Mouse (Mus musculus): ENCODE measurements around the gene Myo1e.

Gene Myo1e

DNA sequence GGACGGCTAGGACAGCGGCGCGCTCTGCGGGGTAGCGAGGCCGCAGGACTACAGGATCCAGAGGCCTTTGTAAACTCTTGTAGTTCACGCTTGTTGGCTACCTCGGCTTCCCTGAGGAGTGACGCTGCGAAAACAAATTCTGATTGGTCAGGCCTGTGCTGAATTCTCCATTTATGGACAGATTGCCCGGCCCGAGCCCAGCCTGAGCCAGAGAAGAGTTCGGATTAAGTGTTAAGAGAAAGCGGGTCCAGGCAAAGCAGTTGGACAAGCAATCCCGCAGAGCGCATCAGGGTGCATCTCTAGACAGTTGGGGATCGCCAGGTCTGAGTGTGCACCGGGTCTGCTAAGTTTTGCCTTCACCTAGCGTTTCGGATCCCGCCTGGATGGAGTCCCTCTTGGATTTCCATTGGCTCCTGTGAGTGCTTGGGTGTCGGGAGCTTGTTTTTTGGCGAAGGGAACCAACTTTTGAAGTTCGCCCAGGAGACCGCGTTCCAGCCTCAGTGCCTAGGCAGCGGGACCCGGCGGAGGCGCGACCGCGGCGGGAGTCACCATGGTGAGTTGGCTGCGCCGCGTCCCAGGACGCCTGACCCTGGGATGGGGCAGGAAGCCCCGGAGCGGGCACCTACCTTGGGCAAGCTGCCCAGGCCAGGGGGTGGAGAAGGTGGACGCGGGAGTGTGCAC is at the start of gene Myo1e:
TSS of gene Myo1e (plus strand) at position 200 of the 681 bp plus-strand sequence.
- DNase-seq (ENCODE audit: low spot score in 2 of 2) = peak; percentile 90 to 92

DNA sequence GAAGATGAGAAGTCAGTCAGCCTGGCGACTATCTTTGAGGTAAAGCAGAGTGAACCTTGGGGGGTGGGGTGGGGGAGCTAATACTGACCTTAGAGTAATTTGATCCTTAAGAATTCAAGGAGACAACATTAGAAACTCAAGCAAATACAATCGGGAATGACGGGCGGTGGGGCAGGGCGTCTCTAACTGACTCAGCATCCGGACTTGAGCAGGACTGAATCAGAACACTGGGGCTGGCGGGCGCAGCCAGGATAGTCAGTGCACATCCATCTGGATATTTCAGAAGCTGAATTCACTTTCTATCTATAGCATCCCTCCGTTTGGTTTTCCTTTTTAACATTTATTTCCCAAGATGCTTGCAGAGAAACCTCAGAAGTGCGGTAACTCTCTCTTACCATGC is 47.1 kb upstream of the Myo1e start:
- peak; percentile 53 to 66 for DNase-seq (ENCODE audit: low spot score in 2 of 2)

DNA sequence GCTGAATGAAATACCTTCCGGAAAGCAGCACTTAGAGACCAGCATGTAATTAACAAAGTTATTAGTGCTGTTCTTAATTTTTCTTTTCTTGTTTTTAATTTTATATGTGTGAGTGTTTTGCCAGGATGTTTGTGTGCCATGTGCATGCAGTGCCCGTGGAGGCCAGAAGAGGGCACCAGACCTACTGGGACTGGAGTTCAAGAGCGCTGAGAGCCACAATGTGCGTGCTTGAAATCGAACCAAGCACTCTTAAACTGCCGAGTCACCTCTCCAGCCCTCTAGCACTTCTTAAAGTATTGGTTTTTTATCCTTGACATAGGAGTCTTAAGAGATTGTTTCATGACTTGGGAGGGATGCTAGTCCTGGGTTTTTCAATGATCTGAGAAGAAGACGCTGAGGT is 38.2 kb upstream of the Myo1e start:
- DNase-seq (ENCODE audit: low spot score in 2 of 2) = no peak

DNA sequence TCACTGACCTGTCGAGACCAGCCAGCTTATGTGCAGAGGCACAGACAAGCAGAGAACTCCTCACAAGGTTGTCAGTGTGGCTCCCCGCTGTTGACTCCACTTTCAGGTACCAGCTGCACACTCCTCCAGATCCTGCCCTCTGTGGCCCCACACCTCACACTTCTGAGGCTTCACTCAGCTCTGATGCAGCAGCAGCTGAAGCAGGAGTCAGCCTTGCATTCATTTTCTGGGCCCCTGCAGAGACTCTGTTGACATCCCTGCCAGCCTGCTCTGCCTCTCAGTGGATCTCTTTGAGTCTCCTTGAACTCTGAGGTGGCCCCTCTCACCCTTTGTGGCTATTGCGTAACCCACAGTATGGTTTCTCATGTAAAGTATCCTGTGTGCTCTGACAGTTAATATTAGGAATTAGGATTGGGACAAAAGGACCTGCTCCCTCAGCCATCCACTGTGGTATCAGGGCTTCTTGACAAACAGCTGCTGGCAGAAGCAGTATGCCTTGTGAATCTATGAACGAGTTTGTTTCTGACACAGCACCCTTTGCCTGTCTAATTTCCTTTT is 32.8 kb upstream of the Myo1e start:
- DNase-seq (ENCODE audit: low spot score in 2 of 2) = no peak

DNA sequence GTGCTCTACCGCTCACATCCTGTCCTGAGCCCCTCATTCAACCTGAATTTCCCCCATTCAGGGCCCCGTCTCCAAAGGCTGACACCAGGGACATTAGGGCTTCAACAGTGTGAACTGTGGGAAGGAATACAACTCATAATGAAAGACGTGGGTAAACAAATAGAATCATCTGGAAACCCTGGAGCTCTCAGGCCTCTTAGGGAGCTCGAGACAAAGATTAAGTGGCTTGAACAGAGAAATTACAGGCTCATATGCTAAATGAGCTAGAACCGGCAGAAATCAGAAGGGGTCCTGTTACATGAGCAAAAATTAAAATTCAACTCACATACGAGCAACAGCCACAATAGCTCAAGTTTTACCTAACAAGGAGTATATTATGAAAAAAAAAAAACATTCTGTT is 32.3 kb upstream of the Myo1e start:
- no peak for DNase-seq (ENCODE audit: low spot score in 2 of 2)

DNA sequence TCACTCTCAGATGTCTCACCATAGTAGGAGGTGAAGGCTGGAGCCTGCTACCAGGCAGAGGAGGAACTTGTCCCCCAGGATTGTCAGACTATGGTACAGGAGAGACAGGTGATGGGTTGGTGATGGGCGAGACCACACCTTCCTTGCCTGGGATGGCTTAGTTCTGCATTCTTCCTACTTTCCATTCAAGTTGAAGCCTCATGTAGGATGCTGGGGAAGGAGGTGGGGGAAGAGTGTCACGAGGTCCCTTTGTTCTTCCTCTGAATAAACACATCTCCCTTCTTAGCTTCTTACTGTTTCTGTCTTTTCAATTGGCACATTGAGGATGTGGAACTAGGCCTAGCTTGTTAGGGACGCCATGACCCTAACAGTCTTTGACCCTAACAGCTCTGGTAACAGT is 30.9 kb upstream of the Myo1e start:
- no peak for DNase-seq (ENCODE audit: low spot score in 2 of 2)

DNA sequence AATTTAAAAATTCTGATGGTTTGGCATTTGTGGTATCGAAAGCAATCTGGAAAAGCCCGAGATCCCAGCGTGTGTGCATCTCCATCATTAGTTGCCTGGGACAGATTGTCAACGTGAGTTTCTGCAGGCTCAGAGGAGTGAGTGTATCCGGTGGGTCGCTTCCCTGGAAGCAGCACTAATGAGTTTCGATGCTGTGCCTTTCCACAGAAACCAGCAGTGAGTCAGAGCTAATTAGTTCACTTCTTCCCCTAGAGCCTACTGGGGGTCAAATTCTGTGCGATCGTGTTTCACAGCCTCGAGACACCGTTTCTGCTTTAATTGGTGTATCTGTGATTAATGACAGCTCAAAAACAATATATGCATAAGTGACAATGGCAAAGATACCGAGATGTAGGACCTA is 25.4 kb upstream of the Myo1e start:
- no peak for DNase-seq (ENCODE audit: low spot score in 2 of 2)

DNA sequence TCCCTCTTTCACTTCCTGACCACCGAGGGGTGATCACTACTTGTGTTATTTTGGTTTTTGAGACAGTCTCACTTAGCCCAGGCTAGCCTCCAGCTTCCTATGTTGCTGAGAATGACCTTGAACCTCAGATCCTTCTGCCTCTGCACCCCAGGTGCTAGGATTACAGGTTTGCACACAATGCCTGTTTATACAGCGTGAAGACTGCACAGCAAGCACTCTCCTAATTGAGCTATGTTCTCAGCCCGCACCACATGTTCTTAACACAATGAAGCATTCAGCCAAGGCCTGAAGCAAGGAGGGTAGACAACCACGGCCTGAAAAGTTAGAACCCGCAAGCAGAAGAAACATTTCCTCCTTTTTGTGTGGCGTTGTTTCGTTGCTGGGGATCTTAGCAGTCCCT is 24.5 kb upstream of the Myo1e start:
- DNase-seq (ENCODE audit: low spot score in 2 of 2) = no peak

DNA sequence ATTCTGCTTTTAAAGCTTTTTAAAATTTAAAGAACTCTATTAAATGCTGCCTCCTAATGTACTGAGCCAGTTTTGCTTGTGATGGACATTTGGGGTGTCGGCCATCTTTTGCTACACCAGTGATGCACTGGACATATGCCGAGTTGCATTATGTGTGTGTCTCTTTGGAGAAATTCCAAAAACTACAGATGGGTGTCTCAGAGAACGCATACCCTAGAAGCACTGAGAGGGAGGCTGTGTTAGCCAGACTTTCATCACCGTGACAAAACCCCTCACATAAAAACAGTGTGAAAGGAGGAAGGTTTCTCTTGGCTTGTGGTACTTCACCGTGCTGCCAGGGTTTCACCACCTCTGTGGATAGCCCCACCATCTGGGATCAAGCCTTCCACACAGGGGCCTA is 14.8 kb upstream of the Myo1e start:
- DNase-seq (ENCODE audit: low spot score in 2 of 2) = no peak

DNA sequence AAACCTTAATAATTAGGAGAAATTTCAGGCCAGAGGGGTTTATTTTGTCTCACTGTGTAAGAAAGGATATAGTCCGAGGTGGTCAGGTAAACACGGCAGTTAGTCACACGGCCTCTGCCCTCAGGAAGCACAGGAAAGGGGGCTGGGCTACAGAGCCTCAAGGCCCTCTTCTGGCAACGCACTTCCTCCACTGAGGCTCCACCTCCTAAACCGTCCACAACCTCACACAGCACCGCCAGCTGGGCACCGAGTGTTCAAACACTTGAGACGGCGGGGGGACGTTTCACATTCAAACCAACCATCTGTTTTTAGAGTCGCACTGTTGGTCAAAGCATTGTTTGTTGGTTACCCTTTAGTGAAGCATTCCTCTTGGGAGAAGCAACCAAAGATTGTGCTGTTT is 12.5 kb upstream of the Myo1e start:
- no peak for DNase-seq (ENCODE audit: low spot score in 2 of 2)

DNA sequence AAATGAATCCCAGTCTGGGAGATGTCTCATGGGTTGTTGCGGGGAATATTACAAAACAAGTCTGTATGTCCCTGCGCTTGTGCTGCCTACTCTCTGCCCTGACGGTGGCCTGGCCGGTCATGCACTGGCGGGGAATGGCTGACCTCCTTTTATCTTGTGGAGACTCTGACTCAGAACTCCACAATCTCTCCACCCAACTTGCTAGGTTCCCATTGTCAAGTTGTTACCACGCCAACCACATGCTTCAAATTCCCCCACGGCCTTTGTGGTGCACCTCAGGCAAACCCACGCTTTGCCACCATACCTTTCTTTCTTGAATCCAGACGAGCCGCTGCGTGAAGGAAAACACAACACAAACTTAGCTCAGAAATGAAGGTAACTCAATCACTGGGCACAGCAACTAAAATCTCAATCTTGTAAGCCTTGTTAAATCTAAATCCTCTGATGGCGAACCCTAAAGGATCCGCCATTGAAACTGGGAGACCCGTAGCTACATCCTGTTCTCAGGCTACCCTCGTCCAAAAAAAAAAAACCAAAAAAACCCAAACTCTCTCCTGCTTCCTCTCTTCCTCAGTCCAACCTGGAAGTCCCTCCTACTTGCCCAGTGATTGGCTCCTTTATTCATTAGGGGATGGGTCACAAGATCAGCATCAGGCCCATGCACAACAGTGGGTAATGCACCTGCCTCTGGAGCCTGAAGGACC is 10.0 kb upstream of the Myo1e start:
- DNase-seq (ENCODE audit: low spot score in 2 of 2) = no peak

DNA sequence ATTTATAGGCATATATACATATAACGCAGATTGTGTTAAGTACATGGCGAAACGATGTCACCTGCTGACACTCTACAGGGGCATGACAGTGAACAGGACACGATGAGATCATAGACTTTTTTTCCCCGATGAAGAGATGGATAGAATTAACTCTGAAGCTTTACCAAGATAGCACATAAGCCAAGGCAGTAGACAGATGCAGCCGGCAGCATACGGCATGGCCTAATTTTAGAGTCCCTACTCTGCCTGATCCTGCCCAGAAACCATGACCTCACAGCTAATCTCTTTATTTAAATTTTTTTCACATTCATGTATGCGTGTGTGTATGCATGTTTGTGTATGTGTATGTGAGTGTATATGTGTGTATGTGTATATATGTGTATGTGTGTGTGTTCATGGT is 9.2 kb upstream of the Myo1e start:
- peak in 1 of 2 experiments; percentile 23 for DNase-seq (ENCODE audit: low spot score in 2 of 2)

DNA sequence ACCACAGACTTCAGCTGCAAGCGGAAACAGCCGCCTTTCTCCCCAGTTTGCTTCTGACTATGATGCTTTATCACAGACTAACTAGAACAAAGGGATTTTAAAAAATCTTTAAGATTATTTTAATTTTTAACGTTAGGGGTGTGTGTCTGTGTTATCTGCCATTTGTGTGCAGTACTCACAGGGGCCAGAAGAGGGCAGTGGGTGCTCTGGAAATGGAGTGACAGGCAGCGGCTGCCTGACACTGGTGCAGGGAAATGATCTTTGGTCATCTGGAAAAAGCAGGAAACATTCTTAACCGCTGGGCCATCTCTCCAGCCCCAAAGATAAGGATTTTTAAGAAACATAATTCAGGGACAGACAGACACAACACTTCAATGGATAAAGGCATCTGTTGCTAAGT is 4.4 kb upstream of the Myo1e start:
- no peak for DNase-seq (ENCODE audit: low spot score in 2 of 2)

DNA sequence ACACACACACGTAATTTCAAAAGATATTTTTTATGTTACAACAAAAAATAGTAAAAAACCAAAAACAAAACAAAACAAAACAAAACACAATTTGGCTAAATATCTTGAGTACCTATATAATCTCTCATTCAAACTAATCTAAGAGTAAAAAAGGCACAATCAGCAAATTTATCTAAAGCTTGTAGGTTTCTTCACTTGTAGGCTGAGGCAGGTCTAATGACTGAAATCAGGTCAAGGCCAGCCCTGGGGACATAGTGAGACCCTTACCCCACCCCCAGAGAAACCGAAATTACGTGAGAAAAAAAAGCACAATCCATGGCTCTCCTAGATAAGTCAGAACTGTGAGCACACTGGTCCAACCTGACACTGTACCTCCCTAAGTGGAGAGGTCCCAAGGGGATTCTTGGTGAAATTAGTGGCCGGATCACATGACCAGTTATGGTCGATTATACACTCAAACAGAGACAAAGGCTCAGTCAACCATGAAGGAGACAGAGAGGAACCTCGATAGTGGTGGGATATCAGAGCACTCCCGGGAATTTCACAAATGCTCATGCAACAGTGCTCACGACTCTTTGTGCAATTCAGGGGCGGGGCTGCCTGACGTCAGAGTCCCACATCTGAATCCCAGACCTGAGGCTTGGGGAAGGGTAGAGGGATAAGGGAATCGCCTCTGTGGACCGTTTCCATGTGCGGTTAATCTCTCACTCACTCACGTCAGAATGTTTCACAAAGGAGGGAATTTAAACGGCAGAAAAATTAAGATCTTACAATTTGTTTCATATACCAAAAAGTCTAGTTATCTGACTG is 3.7 kb upstream of the Myo1e start:
- DNase-seq (ENCODE audit: low spot score in 2 of 2) = no peak

DNA sequence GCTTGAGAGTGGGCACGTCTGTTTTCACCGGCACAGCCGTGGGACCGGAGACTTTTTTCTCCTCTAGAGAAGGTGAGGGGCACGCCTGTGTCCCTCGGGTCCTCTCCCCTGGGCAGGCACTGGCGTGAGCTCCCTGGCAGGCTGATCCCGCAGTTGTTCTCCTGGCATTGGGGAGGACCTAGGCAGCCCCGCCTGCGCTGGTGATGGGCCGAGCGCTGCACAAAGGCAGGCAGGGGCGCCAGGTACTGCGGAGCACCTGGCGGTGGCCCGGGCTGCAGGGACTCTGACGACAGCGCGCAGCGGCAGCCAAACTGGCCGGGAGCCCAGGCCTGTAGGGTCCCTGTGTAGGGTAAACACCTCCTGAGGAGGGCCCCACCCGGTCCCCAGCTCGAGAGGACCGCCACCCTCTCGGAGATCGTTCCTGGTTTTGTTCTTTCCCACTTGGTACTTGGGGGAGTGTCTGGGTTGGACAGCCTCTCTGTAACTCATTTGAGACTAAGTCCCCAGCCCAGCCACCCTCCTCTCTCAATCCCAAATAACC is 901 bp downstream of the Myo1e start:
- peak in 1 of 2 experiments; percentile 5 for DNase-seq (ENCODE audit: low spot score in 2 of 2)

DNA sequence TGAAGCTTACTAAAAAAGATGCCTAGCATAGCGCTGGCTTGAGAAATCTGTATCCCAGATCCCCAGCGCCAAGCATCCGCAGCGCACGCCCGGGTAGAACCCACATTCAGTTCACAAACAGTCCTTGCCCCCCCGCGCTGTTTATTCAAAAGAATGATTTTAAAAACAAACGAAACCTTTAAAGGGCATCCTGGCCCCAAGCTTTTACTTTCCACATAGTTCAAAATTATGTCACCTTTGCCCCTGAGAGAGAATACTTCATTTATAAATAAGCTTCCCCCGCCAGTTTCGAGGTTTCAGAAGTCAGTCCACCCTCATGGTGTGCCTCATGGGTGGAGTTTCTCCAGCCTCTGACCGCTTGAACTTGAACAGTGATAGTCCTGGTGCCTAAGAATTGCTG is 1.6 kb downstream of the Myo1e start:
- DNase-seq (ENCODE audit: low spot score in 2 of 2) = no peak

DNA sequence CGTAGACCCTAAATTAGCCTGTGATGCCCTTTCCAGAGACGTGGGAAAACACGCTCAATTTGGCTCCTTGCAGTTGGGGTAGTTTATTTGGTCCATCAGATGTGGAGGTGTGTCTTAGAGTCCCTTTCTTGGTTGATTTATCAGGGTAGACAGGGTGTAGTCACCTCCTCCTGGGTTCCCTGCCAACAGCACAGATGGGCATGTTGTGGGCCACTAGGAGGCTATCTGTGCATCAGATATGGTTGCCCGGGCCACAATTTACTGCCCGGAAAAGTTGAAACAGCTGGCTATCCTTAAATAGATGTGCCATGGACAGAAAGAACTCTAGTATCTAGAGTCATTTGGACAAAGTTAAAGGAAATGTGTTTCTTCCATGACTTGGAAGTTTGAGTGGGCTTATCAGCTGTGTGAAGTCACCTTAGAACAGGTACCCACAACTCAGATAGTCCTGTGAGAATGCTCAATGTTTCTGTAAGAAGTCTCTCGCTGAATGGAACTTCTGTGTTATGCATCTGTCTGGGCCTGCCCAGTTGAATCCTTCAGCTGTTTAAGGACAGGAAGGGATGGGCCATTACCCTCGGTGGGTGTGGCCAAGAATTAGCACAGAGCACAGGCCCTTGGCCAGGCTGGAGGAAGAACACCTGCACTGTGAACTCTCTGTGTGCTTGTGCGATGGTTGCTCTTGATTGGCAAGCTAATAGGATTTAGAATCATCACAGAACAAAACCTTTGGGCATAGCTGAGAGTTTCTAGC is 2.3 kb downstream of the Myo1e start:
- DNase-seq (ENCODE audit: low spot score in 2 of 2) = no peak

DNA sequence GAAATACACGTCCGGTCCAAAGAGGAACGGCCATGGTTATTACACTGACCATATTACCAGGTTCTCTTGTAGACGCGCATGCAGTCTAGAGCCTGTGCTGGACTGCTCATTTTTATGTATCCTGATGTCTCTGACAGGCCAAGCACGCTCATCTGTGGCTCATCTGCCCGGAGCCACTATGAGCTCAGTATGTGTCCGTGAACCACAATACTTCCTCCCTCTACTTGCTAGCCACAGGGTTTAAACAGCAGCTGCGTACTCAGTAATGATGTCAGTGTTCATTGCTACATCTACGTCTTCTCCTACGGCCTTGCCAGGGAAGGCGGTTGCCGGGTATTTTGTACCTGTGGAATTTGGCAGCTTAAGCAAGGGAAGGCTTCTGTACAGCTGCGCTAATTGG is 4.5 kb downstream of the Myo1e start:
- no peak for DNase-seq (ENCODE audit: low spot score in 2 of 2)

DNA sequence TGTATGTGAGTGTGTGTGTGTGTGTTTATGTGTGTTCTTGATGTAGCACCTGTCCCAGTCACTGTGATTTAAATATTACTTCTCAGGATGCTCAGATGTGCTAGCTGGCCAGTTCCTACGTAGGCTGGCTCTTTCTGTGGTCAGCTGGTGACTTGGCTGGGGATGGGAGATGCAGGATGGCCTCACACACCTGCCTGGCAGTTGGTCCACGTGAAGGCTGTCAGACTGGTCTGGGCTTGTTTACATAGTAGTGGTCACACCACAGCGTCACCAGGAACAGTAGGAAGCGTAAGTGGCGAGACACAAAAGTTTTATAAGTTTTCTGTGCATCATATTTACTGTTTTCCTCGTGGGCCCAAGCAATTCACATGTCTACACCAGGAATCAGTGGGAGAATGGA is 9.4 kb downstream of the Myo1e start:
- no peak for DNase-seq (ENCODE audit: low spot score in 2 of 2)

DNA sequence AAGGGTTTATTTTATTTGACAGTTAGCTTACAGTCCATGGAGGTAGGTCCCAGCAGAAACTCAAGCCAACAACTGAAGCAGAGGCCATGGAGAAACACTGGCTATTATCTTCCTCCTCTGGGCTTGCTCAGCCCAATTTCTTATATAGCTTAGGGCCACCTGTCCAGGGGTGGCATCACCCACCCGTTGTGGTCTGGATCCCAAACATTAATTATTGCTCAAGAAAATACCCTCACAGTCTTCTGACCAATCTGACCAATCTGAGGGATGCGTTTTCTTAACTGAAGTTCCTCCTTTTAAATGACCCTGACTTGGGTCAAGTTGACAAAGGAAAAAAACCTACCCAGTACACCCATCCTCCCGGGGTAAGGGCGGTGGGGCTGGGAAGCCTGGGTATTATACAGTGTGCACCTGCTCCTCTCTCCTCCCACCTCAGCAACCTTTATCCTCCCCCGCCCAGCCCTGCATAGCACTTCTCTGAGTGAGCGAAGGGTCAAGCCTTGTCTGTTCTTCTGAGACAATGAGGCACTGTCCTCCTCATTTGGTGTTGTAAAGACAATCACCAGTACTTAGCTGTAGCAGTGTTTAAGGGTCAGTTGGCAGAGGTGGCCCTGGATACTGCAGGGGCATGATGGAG is 12.3 kb downstream of the Myo1e start:
- no peak for DNase-seq (ENCODE audit: low spot score in 2 of 2)
